Mouse (Mus musculus) induced T-regulatory cell, adult 2 months (primary cell): ENCODE measurements around the gene Trex1.
A peak's percentile ranks its signal among the peaks of the same experiment; 100 is the strongest.

Source experiments
- DNase-seq: peaks from one replicate; pipeline ENCODE4 v3.0.0-alpha.2; 2012; ENCODE audit warnings: low read depth

Gene Trex1

DNA sequence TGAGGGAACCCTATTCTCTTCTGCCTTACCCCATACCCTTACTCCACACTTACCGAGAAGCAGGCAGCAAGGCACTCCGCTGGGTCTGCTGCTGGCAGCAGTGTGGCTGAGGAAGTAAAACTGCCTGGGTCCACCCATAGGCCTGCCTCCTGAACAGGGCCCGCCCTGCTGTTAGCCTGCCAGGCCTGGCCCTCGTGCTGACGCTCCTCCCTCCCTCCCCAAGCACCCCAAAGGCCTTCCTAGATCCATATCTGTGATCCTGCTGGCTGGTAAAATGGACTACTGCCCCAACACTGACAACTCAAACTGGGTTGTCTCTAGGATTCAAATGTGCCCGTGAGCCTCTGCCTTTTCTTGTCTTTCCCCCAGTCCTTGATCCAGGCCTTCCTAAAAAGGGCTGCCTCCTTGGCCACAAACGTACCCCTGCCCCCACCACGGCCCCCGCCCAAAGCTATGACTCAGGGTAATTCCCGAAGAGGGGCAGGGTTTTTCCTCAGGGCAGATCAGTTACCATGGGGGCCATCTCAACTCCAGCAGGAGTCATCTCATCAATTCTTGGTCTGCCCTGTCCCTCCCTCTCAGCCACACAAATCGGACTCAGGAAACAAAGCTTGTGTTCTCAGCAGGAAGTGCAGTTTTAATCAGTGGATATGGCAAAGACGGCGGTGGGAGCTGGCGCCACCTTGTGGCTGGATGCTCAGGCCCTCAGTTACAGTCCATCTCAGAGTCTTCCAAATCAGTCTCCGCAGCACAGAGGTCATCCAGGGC lies at the start of gene Trex1:
Gene Trex1, minus strand, starts transcription at position 599 of the 768 bp plus-strand sequence.
- peak; percentile 94 for DNase-seq

DNA sequence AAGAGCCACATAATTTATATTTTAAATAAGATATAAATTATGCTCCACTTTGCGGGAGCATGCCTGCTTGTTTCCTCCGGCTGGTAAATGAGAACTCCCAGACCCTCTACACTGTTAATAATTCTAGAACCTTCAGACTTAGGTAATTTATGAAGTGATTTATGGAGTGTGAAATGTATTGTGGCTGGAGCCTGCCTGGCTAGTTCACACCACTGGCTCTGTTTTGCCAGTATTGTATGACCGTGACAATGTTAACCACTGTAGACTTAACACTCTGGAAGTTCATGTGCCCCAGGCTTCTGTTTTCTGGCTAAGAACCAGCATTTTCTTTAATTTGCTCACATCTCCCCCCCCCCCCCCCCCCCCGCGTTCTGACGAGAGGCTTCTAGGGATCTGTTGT lies 47.8 kb upstream of the Trex1 start:
- DNase-seq, result no peak

DNA sequence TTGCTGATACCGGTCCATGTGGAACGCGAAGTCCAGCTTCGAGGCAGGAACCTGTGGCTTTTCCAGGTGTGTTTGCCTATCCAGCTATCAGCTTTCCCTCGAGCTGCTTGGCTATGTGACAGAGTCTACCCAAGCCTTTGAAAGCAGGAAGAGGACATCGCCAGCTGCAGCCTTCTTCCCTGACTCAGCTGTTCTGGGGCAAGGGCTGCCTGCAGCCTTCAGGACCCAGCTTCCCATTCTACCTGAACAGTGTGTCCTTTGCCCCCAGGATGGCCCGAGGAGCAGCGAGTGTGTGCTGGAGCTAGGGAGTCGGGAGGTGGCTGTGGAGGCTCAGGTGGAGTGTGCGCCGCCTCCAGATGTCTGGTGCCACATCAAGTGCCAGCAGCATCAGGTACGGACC lies 46.1 kb upstream of the Trex1 start:
- DNase-seq, result no peak

DNA sequence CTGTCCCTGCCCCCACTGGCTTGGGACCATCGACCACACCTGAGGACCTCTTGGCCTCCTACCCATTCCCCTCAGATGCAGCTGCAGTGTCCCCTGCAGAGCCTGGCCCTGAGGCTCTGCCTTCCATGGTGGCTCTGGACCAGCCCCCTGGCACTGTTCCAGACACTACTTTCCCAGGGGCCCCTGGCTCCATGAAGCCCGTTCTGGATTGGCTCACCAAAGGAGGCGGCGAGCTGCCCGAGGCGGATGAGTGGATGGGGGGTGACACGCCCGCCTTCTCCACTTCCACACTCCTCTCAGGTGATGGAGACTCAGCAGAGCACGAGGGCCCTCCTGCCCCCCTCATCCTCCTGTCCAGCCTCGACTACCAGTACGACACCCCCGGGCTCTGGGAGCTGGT lies 45.5 kb upstream of the Trex1 start:
- no peak for DNase-seq

DNA sequence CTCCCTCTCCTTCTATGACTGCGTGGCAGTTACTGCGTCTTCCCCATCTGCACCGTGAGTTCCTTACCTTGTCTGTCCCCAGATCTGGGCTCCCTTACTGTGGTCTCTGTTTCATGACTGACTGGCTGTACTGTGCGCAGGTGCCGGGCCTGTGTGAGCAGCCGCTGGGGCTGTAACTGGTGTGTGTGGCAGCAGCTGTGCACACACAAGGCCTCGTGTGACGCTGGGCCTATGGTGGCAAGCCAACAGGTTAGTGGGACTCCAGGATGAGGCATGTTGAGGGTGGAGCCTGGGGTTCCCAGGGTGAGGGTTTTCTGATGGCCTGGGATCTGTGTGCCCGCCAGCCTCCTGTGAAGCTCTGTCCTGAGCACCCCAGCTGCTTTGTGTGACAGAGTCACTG lies 44.5 kb upstream of the Trex1 start:
- no peak for DNase-seq

DNA sequence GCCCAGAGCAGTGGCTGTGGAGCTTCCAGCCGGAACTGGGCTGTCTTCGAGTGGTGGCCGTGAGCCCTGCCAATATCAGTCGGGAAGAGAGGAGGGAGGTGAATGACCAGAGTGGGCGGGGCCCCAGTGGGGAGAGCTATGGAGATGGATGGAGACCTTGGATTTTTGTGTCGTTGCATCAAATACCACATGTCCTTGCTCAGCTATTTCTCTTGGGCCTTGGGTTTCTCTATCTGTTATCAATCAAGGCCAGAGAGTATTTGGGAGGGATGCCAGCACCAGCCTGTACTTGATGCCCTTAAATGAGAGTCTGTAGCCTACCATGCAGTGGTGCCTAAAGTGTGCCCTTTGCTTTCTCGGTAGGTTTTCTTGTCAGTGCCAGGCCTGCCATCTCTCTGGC lies 43.7 kb upstream of the Trex1 start:
- no peak for DNase-seq

DNA sequence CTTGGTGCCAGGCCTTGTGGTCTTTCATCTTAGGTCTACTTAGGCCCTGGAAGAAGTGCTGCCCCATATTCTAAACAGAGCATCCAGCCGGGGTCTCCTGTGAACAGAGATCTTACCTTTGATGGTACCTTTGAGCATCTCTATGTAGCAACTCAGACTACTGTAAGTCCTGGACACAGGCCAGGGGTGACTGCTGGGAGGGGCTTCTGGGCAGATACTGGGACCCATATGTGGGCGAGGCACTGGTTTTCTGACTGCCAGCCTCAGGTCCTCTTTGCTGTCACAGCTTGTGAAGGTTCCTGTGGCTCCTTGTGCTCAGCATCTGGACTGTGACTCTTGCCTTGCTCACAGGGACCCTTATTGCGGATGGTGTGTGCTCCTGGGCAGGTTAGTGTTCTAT lies 43.0 kb upstream of the Trex1 start:
- DNase-seq, result no peak

DNA sequence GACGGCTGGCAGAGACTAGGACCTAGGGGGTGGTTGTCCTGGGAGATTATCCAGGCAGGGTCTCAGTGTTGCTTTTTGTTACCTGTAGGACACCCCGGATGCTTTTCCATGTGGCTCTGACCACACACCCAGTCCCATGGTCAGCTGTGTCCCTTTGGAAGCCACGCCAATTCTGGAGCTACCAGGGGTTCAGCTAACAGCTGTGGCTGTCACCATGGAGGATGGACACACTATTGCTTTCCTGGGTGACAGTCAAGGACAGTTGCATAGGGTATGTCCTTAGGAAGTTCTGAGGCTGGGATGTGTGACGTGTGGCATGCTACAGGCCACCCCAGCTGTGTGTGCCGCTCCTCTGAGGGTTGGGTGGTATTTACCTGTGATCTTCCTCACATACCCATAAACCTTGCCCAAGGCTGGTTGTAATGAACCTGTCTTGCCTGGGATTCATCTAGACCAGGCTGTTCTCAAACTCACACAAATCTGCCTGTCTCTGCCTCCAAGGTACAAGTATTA lies 42.5 kb upstream of the Trex1 start:
- DNase-seq, result no peak

DNA sequence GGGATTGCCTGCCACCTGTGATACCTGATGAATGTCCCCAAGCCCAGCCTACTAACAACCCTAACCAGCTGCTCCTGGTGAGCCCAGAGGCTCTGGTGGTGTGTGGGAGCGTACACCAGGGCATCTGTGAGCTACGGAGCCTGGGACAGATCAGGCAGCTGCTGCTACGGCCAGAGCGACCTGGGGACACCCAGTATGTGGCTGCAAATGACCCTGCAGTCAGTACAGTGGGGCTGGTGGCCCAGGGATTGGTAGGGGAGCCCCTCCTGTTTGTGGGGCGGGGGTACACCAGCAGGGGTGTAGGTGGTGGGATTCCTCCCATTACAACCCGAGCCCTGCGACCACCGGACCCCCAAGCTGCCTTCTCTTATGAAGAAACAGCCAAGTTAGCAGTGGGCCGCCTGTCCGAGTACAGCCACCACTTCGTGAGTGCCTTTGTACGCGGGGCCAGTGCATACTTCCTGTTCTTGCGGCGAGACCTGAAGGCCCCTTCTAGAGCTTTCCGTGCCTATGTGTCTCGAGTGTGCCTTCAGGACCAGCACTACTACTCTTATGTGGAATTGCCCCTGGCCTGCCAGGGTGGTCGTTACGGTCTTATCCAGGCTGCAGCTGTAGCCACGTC lies 40.9 kb upstream of the Trex1 start:
- no peak for DNase-seq

DNA sequence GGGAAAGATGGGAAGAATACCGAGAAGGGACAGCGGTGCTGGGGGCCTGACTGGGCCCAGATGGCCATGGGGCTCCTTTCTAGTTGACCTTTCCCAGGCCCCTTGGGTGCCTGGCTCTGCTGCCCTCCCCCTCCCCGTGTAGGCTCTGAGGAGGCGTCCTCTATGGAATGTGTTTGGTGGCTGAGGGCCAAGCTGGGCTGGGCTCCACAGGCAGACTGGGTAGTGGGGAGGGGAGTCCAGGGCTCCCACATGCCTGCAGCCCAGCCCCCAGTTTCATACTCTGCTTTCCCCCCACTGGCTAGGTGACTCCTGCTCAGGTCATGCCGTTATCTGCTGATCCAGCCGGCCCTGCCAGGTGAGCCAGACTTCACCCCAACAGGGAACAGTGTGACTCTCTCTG lies 39.4 kb upstream of the Trex1 start:
- no peak for DNase-seq

DNA sequence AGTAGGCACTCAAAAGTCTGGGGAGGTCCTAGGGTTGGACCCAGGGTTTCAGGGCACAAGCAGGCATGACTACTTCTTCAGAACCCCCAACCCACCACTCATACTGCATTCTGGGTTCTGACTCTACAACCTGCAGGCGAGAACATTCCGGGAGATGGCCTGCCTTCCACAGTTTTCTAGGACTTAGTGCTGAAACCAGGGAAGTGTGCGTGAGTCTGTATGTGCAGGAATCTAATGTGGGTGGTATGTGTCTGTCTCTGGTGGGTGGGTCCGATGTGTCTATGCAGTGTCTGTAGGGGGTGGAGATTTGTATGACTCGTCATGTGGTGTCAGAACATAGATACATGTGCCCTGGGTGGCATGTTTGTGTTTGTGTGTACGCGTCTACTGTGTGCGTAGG lies 38.8 kb upstream of the Trex1 start:
- no peak for DNase-seq

DNA sequence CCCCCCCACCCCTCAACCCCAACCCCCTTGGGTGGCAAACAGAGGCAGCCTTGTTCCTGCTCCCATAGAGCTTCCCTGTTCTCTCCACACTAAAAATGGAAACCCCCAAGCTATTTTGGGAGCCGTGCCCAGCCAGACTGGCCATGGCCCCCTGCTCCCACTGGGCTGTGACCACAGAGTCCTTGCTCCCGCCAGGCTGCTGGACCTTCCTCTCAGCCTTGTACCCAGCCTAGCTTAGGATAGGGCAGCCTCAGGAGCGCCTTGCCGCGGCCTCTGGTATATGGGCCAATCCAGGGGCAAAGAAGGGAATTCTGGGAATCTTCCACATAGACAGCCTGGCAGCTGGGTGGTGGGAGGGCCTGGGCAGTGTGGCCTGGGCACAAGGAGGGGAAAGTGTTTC lies 38.3 kb upstream of the Trex1 start:
- no peak for DNase-seq

DNA sequence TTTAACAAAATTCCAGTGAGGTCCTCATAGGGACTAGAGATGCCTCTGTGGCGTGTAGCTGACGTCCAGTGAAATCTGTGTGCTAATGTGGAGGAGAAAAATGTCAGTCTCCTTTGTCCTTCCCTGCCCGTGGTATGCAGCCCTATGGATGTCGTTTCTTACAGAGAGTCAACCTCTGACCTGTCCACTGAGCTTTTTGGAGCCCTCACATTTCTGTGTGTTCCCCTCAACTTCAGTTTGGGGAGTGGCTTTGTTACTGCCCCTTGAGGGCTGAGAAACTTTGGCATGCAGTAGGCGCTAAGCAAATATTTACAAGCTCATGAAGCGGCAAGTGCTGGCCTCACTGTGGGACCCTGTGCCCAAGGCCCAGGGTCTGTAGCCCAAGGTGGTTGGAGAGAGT lies 37.8 kb upstream of the Trex1 start:
- no peak for DNase-seq

DNA sequence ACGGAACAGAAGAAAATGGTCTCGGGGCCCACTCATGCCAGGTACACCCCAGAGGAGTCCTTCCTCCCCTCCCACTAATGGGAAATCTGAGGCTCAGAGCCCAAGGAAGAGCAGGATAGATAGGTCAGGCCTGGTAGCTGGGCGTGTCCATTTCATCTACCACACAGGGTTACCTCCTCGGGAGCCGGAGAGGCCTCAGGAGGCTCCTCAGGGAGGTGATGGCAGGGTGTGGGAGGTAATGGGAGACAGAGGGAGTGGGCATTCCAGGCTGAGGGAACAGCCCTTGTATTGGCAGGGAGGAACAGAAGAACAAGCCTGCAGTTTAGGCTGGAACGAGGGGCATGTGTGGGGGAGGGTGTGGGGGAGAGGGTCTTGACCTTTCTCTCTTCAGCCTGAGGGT lies 37.3 kb upstream of the Trex1 start:
- no peak for DNase-seq

DNA sequence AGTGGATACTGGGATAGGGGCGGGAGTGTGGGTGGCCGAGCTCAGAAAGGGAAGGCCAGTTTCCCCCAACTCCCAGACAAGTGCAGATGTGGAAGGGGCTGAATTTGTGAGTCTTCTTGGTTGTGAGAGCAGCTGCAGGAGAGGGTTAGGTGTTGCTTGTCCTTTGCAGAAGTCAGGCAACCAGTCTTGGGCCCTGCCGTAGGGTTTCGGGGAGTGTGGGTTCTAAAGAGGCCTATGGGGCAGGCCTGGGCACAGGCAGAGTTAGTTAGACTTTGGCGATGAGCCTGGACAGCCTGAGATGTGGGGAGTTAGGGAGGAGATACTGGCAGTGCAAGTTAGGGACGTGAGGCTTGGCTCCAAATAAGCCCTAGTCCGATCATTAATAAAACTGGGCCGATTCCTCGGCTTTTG lies 36.7 kb upstream of the Trex1 start:
- no peak for DNase-seq

DNA sequence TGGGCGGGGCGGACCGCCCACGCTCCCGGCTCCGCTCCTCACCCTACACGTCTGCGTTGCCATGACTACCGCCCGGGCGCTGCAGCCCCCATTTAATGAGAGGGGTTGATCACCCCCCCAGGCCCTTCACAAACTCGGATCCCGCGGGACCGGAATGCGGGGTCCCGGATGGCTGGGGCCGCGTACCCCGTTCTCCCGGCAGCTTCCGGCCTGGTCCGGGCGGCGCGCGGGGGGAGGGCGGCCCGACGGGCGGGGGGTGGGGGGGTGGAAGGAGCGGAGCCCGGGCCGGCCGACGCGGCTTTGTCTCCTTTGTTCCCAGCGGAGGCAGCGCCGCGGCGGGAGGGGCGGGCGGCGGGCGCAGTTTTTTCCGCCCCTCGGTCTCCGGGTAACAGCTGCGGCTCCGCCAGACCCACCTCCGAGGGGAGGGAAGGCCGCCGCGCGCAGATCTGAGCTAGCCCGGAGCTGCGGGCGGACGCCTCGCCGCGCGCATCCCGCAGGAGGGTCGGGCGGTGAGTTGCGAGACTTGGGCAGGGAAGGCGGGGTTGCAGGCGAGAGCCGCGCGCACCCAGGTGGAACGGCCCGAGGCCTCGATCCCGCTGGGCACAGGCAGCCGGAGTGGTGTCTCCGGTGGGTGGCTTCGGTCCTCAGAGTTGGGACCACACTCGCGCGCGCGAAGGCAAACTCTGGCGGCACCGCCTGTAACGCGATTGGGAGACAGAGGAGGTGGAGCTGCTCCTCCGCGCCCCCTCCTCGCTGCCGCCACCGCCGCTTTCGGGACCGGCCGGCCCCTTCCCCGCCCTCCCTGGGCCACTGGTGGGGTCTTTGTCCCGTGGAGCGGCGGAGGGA lies 35.8 kb upstream of the Trex1 start, which contains the start of gene Plxnb1:
Gene Plxnb1, plus strand, starts transcription at position 253 of the 846 bp plus-strand sequence.
- DNase-seq, result peak; percentile 80

DNA sequence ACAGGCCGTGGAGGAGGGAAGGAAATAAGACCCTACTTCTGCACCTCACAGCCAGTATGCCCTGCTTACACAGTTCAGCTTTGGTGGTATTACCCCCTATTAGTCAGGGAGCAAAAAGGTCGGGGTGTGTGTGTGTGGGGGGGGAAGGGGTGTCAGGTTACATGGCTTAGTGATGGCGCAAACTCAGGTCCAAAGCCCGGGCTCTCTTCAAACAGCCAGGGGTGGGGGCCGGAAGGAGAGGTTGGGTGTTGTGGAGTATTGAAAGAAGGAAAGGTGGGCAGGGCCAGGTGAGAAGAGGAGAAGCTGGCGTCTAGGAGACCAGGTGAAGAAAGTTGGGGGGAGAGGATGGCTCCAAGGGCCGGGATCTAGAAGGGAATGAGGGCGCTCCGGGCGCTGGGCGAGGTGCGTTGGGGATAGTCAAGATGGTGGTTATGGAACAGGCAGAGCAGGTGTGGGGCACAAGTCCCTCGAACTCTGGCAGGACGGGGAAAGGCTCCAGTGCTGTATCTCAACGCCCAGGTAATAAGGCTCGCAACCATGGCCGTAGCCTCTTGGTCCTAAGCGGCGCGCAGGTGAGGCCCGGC lies 35.1 kb upstream of the Trex1 start:
- DNase-seq, result no peak

DNA sequence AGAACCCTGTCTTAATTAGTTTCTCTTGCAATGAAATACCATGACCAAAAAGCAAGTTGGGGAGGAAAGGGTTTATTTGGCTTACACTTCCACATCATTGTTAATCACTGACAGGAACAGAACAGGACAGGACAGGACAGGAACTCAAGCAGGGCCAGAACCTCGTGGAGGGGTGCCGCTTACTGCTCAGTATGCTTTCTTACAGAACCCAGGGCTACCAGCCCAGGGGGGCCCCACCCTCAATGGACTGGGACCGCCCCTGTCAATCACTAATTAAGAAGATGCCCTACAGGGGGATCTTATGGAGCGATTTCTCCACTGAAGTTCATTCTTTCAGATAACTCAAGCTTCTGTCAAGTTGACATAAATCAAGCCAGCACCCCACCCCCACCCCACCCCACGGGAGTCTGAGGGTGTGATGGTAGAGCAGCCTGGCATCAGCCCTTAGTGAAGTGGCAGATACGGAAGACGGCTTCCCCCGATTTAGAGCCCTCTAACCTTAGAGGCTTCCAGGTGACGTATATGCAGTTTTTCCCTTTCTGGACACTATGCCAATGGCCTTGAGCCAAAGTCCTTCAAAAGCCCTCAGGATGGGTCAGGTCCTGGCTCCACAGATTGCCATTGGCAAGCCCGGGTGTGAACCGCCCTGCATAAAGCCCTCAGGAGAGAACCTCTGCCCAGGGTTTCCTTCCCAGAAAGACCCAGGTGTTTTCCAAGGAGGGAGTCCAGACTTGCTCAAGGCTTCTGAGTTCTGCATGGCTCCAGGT lies 34.4 kb upstream of the Trex1 start:
- DNase-seq, result no peak

DNA sequence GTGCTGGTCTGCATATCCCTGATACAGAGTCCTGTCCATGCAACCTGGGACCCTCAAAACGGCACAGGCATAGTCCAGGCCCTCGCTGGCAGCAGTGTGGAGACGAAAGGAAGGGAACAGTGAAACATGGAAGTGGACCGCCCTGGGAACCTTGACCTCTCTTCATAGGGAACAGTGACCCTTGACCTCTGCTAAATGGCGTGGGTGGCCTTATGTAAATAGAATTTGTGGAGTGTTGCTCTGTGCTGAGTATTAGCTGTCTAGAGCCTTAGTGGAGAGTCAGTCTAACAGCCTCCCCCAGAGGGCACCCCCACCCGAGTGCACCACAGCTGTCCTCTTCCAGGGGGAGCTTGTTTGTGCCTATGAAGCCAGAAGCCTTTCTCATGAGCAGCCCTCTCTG lies 33.3 kb upstream of the Trex1 start:
- DNase-seq, result no peak

DNA sequence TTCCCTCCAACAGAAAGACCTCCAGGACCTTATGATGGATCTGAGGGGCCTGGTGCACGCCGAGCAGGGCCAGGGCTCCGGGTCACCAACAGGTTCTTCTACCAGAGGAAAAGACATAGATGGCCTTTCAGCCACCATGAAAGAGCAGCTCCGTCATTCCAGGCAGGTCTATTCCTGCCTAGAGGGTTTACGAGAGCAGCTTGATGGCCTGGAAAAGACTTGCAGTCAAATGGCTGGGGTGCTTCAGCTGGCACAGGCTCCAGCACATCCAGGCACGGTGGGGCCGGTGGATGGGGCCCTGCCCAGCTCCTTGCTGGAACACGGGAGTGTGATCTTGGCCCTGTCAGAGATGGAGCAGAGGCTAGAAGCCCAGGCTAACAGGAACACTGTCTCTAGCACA lies 32.3 kb upstream of the Trex1 start:
- DNase-seq, result no peak

DNA sequence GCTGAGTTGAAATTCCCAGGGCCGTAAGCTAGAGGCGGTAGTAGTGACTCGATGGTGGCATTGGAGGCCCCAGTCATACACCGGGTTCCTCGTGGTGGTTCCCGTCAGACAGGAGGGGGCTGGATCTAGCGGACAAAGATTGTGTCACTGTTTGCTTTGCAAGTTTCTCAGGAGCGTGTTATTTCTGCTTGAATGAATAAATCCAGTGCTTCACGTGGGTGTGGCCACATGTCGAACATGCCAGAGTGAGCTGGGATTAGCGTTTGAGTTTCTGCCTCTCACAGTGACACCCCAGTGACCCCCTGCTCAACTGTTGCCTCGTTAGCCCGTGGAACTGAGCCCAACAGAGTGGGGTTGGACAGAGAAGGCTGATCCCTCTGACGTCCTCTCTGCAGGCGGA lies 30.9 kb upstream of the Trex1 start:
- DNase-seq, result no peak

DNA sequence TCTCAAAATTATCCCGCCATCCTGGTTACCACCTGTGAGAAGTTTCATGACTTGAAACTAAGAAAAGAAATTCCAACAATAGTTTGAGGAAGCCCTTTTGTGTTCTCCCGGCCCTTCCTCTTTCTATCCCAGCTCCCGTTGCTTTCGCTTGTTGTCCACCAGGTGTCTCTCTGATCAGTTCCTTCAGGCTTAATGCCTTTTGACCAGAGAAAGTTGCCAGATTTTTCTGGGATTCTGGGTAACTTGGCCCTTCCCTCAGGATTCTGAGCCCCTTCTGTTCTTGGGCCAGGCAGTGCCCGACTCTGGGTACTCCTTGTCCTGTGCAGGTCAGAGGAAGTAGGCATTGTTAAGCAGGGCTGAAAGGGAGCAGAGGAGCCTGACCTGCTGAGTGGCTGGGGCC lies 28.5 kb upstream of the Trex1 start:
- DNase-seq, result no peak
